Mouse (Mus musculus) limb, embryonic 14.5 days (tissue): Measurements from ENCODE around the gene Pdgfc. TPM values are rescaled to one million over a fixed set of nuclear protein-coding genes. Genes with fewer than 3 reads are reported as not detected.
"Not testable (repeated sequence)": the region's sequence is repeated elsewhere in the genome, so short reads cannot be mapped to it uniquely, and the experiment has no call there.

ENCODE experiments used
- ATAC-seq: fragments of 200-750 bp; cut with Nextera tagmentation; 2 replicates; pipeline ENCODE4 v1.8.0; 2017; ENCODE audit warnings: low read depth, moderate number of reproducible peaks, moderate TSS enrichment; ENCODE audit not compliant: low FRiP score
- DNase-seq: peaks from one replicate; pipeline ENCODE4 v3.0.0-alpha.2; 2015; ENCODE audit warnings: low spot score
- H3K27ac ChIP-seq: fragments of 300-500 bp; sonication (generic); replicated peaks from 2 replicates; pipeline ENCODE4 v1.5.1; 2014; ENCODE audit warnings: low read depth, mild to moderate bottlenecking, low read length, moderate library complexity, mixed read lengths
- H3K27me3 ChIP-seq: fragments of 300-500 bp; sonication (generic); 2 replicates; pipeline ENCODE4 v1.6.1; 2014; ENCODE audit warnings: low read length, mixed read lengths; ENCODE audit not compliant: control insufficient read depth, insufficient read depth
- H3K36me3 ChIP-seq: fragments of 300-500 bp; sonication (generic); 2 replicates; pipeline ENCODE4 v1.6.1; 2014; ENCODE audit warnings: mild to moderate bottlenecking, low read length, moderate library complexity, mixed read lengths; ENCODE audit not compliant: control insufficient read depth, insufficient read depth
- H3K4me1 ChIP-seq: fragments of 300-500 bp; sonication (generic); 2 replicates; pipeline ENCODE4 v1.6.1; 2014; ENCODE audit warnings: antibody characterized with exemption, low read length, mixed read lengths; ENCODE audit not compliant: control insufficient read depth, insufficient read depth
- H3K4me2 ChIP-seq: fragments of 300-500 bp; sonication (generic); replicated peaks from 2 replicates; pipeline ENCODE4 v1.6.1; 2014; ENCODE audit warnings: low read depth, mild to moderate bottlenecking, low read length, moderate library complexity; ENCODE audit not compliant: severe bottlenecking
- H3K4me3 ChIP-seq: fragments of 300-500 bp; sonication (generic); replicated peaks from 2 replicates; pipeline ENCODE4 v1.5.1; 2014; ENCODE audit warnings: low read length
- H3K9ac ChIP-seq: fragments of 300-500 bp; sonication (generic); 2 replicates; pipeline ENCODE4 v1.6.1; 2014; ENCODE audit warnings: mild to moderate bottlenecking, low read depth, low read length, moderate library complexity; ENCODE audit not compliant: severe bottlenecking
- H3K9me3 ChIP-seq: fragments of 300-500 bp; sonication (generic); 2 replicates; pipeline ENCODE4 v1.6.1; 2016; ENCODE audit warnings: low read length; ENCODE audit not compliant: control insufficient read depth
- POLR2A ChIP-seq: fragments of 200-500 bp; IDR thresholded peaks from 2 replicates; pipeline ENCODE4 v1.8.0; 2012; ENCODE audit warnings: inconsistent platforms, mild to moderate bottlenecking, moderate library complexity, borderline replicate concordance; ENCODE audit not compliant: insufficient read depth, insufficient read length; ENCODE audit errors: extremely low read depth
- WGBS: fragments of 180-500 bp; shearing (Covaris S2); extraction: QIAGEN DNeasy Blood & Tissue Kit; methylation state at CpG from one replicate; pipeline ENCODE4 v1.1.7; 2014; 5-methylcytosine and 5-hydroxymethylcytosine counted together
- polyA plus RNA-seq, 2 experiments: library from polyadenylated mRNA; depleted of rRNA in 1 of 2; stranded (reverse) in 1 of 2; unstranded in 1 of 2; fragments of >200 nt; fragmentation: Nextera tagmentation in 1 of 2; extraction: Ambion mirVana in 1 of 2; gene quantifications; 2 replicates each; pipeline versions ENCODE4 v1.2.1 to v1.2.3; 2012 to 2014

Gene Pdgfc
- polyA plus RNA-seq, 2 experiments: 32.1 to 44.8 TPM

DNA sequence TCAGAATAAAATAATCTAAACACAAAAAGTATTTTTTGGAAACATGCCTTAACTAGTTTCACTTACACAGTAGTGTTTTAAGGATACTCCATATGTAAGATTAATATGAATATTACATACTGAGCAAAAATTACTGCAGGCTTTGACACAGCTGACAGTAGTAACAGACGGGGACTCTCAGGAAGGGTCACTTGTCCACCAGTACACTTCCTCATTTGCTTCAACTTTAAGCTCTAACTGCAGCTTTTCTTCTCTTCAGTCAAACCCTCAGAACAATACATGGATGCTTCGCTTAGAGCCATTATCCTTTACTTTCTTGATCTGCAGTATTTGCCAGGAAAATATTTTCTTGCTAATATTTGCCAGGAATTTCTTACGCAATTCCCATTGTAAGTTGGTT lies 87.2 kb downstream of the Pdgfc start:
- WGBS: 79% methylated on average over 3 of the region's 3 CpGs
- Histone ChIP-seq H3K27me3 (no peaks in the 10 kb centered on the region), H3K36me3 (no peaks in the 10 kb centered on the region), H3K4me1 (no peaks in the 10 kb centered on the region), H3K9me3 (no peaks in the 10 kb centered on the region), H3K9ac (no peak overlapping the region), H3K4me2 (no peak overlapping the region), H3K4me3 (no peak overlapping the region), H3K27ac (no peak overlapping the region)
- DNase-seq: no peak
- ATAC-seq: no peak
- TF ChIP-seq POLR2A: no peak

DNA sequence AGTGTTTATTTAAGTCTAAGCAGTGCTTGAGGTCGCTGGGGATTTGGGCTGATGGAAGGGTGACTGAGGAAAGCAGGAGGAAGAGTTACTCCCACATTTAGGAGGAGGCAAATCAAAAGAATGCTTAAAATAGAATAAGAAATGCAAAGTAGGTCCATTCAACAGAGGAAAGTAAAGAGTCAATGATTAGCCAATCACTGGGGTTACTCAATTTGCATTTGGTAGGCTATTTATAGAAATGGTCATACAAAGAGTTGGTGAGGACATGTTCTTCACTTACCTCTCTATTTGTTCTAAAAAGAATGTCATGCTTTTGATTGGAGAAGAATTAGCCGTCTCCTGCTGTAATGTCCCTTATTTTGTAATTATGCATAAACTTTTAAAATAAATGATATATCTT lies 90.8 kb downstream of the Pdgfc start:
- 64% methylated on average over 2 of the region's 2 CpGs for WGBS
- H3K4me3 ChIP-seq: no peak overlapping the region
- H3K9ac ChIP-seq: no peak overlapping the region
- no peaks in the 10 kb centered on the region for H3K9me3 ChIP-seq
- no peaks in the 10 kb centered on the region for H3K27me3 ChIP-seq
- no peak overlapping the region for H3K27ac ChIP-seq
- H3K36me3 ChIP-seq: no peaks in the 10 kb centered on the region
- DNase-seq (no peak), ATAC-seq (no peak)
- no peak overlapping the region for H3K4me2 ChIP-seq
- TF ChIP-seq POLR2A: no peak
- H3K4me1 ChIP-seq: no peaks in the 10 kb centered on the region

DNA sequence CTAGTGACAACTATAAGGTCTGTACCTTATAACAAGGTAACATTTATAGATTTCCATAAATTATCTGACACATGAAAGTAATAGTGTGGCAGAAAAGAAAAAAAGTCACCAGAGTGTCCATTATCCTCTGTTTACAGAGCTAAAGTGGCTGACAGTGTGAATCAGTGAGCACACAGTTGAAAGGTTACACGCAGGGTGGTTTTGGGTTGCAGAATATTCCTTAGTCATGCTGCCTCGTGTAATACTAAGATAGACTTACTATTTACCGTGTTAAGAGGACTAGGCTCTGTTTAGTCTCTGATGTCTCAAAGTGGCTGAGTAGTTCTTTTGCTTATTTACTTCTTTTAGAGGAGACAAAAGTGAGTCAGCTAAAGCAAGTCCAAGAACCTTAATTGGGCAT lies 100.8 kb downstream of the Pdgfc start:
- Histone ChIP-seq H3K27ac (no peak overlapping the region), H3K36me3 (no peaks in the 10 kb centered on the region), H3K9ac (no peak overlapping the region), H3K27me3 (no peaks in the 10 kb centered on the region), H3K4me2 (no peak overlapping the region), H3K4me1 (no peaks in the 10 kb centered on the region), H3K9me3 (no peaks in the 10 kb centered on the region), H3K4me3 (no peak overlapping the region)
- no peak for TF ChIP-seq POLR2A
- no peak for DNase-seq
- ATAC-seq: no peak
- 78% methylated on average over 3 of the region's 3 CpGs for WGBS

DNA sequence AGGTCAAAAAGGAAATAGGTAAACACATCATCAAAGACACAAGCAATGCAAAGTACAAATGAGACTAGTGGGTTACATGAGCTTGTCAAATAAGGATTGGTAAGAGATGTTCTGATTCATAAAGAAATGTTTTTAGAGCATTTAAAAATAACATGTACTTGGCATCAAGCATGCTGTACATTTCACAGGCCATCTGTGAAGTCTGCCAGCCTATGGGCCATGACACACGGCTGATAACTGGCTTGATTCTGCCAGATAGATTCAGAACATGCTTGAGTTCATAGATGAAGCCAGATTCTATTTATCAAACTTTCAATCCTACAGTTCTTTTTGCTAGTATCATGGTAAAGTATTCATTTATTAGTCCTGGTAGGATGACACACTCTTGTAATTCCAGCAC lies 101.8 kb downstream of the Pdgfc start:
- not testable (repeated sequence) for H3K4me3 ChIP-seq, H3K27me3 ChIP-seq, ATAC-seq, H3K4me1 ChIP-seq, H3K36me3 ChIP-seq, H3K4me2 ChIP-seq, H3K9me3 ChIP-seq, DNase-seq, H3K9ac ChIP-seq, H3K27ac ChIP-seq
- WGBS: 79% methylated on average over 1 of the region's 1 CpGs

DNA sequence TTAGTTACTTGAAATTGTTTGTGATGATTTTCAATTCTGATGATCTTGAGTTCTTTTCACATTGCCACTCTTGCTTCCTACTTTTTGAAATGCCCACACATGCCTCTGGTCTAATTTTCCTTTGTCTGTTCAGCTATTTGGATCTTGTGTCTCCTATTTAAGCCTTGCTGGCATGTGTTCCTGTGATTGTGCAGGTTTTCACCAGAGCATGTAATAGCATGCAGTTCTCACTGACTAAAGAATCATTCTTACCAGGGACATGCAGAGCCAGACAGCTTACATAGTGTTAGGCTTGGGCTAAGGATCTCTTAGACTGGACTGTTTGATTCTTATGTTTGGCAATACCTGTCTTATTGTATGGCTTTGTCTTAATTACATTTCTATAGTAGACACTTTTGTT lies 107.5 kb downstream of the Pdgfc start:
- H3K27ac ChIP-seq: no peak overlapping the region
- H3K4me2 ChIP-seq: no peak overlapping the region
- ATAC-seq (no peak), DNase-seq (no peak)
- H3K27me3 ChIP-seq: no peaks in the 10 kb centered on the region
- H3K9ac ChIP-seq: no peak overlapping the region
- no peak overlapping the region for H3K4me3 ChIP-seq
- no peaks in the 10 kb centered on the region for H3K4me1 ChIP-seq
- no peaks in the 10 kb centered on the region for H3K36me3 ChIP-seq
- TF ChIP-seq POLR2A: no peak
- no peaks in the 10 kb centered on the region for H3K9me3 ChIP-seq

DNA sequence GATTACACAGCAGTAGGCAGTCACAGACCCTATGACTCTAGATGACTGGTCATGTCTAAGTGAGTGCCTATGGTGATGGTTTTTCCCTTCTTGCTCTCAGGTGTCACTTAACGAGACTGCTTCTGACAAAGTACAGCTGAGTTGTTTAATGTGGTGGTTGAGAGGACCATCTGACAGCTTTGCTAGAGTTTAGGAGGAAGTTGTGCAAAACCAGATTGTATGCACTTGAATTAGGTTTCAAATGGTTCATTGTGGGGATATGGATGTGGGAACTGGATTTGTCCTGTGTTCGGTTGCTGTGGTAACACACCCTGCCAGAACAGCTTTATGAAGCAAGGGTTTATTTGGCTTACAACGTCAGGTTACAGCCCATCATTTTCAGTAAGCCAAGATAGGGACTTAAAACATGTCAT lies 112.9 kb downstream of the Pdgfc start:
- Histone ChIP-seq H3K36me3 (no peaks in the 10 kb centered on the region), H3K4me2 (no peak overlapping the region), H3K4me1 (no peaks in the 10 kb centered on the region), H3K4me3 (no peak overlapping the region), H3K27me3 (no peaks in the 10 kb centered on the region), H3K27ac (no peak overlapping the region), H3K9ac (no peak overlapping the region), H3K9me3 (no peaks in the 10 kb centered on the region)
- DNase-seq (no peak), ATAC-seq (peak; percentile 26; the same call in 1 of the 2 replicates)
- no peak for TF ChIP-seq POLR2A
- WGBS: 20% methylated on average over 3 of the region's 3 CpGs
